In the genomic region with DNA sequence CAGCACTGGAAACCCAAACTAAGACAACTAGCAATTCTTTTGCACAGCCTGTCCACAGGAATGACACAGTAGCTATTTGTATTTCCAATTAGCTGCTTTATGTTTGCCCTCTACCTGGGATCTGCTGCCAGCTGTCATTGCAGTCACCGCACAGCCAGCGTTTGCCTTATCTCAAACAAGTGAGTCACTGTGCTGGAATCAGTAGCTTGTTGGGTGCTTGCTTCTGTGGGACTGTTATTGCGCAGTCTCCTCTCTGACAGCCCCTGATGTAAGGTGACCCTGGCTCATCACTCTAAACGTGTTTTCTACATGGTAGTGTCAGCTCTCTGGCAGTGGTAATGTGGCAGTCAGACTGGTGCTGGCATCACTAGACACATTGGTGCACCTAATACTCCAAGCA, we compare ENCODE assay signal across 15 mouse cellular contexts.
DNase-seq lines count a peak whose midpoint lies in the region; ATAC-seq lines count a peak whose summit lies in the region.
"Had no signal": no experiment of that assay in that cellular context is flagged by ENCODE, and none has a peak within 500 bp of the region (broad histone marks: within the 10 kb centered on the region; RNA-seq: fewer than 3 reads in every experiment).

No protein-coding gene starts in this region.

- no peaks in the 10 kb centered on the region for H3K27me3 ChIP-seq in forebrain, embryonic 13.5 days
- H3K27me3 ChIP-seq in forebrain, embryonic 12.5 days: no peaks in the 10 kb centered on the region
- no peaks in the 10 kb centered on the region for H3K27me3 ChIP-seq in heart, embryonic 12.5 days (replicated peaks)
- no peaks in the 10 kb centered on the region for H3K27me3 ChIP-seq in liver, embryonic 12.5 days (replicated peaks)
- no peaks in the 10 kb centered on the region for H3K27me3 ChIP-seq in midbrain, embryonic 16.5 days (ENCODE audit: control insufficient read depth, insufficient read depth, low read depth, low read length)
- H3K27me3 ChIP-seq: hindbrain, embryonic 13.5 days had no signal

- peaks cover 49% of the 10 kb centered on the region for H3K4me1 ChIP-seq in forebrain, embryonic 13.5 days
- H3K4me1 ChIP-seq in forebrain, embryonic 12.5 days: peaks cover 33% of the 10 kb centered on the region
- H3K4me1 ChIP-seq in heart, embryonic 12.5 days (replicated peaks): peaks cover 54% of the 10 kb centered on the region
- peaks cover 76% of the 10 kb centered on the region for H3K4me1 ChIP-seq in liver, embryonic 12.5 days
- peaks cover 4% of the 10 kb centered on the region for H3K4me1 ChIP-seq in midbrain, embryonic 16.5 days (ENCODE audit: control insufficient read depth, insufficient read depth, low read length)

- no peak for ATAC-seq in forebrain, embryonic 13.5 days
- no peak for ATAC-seq in forebrain, embryonic 12.5 days (ENCODE audit: low FRiP score)
- ATAC-seq in heart, embryonic 12.5 days (ENCODE audit: insufficient number of reproducible peaks, low FRiP score): peak; percentile 79
- ATAC-seq in liver, embryonic 12.5 days: peak; percentile 60
- no peak for ATAC-seq in midbrain, embryonic 16.5 days

- DNase-seq in frontal cortex, postnatal 36 days (ENCODE audit: low spot score in 2 of 2): no peak
- DNase-seq in gastrocnemius, postnatal 4 days (ENCODE audit: low spot score in 2 of 2): no peak
- DNase-seq in testis, postnatal 14 days (ENCODE audit: low spot score): no peak
- DNase-seq: B cell, adult 2 months; cerebellum, adult 2 months; embryo, embryonic 11 days; gastrocnemius, postnatal 10 days; kidney, adult 8-10 months had no signal

- H3K27ac ChIP-seq in forebrain, embryonic 13.5 days: 0 out of 2 replicates have a peak overlapping the region, but pooled peaks have one; percentile 8
- no peak overlapping the region for H3K27ac ChIP-seq in forebrain, embryonic 12.5 days
- peak overlapping the region; percentile 93 for H3K27ac ChIP-seq in heart, embryonic 12.5 days (ENCODE audit: poor library complexity, severe bottlenecking)
- H3K27ac ChIP-seq in liver, embryonic 12.5 days: peak overlapping the region; percentile 67
- no peak overlapping the region for H3K27ac ChIP-seq in midbrain, embryonic 16.5 days (ENCODE audit: low read length)
- H3K27ac ChIP-seq: hindbrain, embryonic 13.5 days; macrophage had no signal

- H3K4me2 ChIP-seq in forebrain, embryonic 13.5 days: no peak overlapping the region
- no peak overlapping the region for H3K4me2 ChIP-seq in forebrain, embryonic 12.5 days
- peak overlapping the region; percentile 33 for H3K4me2 ChIP-seq in heart, embryonic 12.5 days
- peak overlapping the region; percentile 23; the same call in 1 of the 2 replicates for H3K4me2 ChIP-seq in liver, embryonic 12.5 days
- H3K4me2 ChIP-seq in midbrain, embryonic 16.5 days (ENCODE audit: low read length): no peak overlapping the region
- H3K4me2 ChIP-seq: hindbrain, embryonic 13.5 days had no signal

- H3K9me3 ChIP-seq in forebrain, embryonic 13.5 days (replicated peaks): no peaks in the 10 kb centered on the region
- no peaks in the 10 kb centered on the region for H3K9me3 ChIP-seq in forebrain, embryonic 12.5 days
- no peaks in the 10 kb centered on the region for H3K9me3 ChIP-seq in heart, embryonic 12.5 days (replicated peaks)
- H3K9me3 ChIP-seq in liver, embryonic 12.5 days (replicated peaks): no peaks in the 10 kb centered on the region
- H3K9me3 ChIP-seq in midbrain, embryonic 16.5 days (replicated peaks; ENCODE audit: control insufficient read depth, low read length, poor library complexity, severe bottlenecking): no peaks in the 10 kb centered on the region
- H3K9me3 ChIP-seq: hindbrain, embryonic 13.5 days had no signal

- 78% methylated on average over 4 of the region's 4 CpGs for WGBS in forebrain, embryonic 13.5 days
- 80% methylated on average over 4 of the region's 4 CpGs for WGBS in forebrain, embryonic 12.5 days
- WGBS in heart, embryonic 12.5 days: 22% methylated on average over 4 of the region's 4 CpGs
- 27% methylated on average over 4 of the region's 4 CpGs for WGBS in liver, embryonic 12.5 days (ENCODE audit: insufficient replicate concordance)
- WGBS in midbrain, embryonic 16.5 days: 84% methylated on average over 4 of the region's 4 CpGs

- H3K36me3 ChIP-seq in forebrain, embryonic 13.5 days (ENCODE audit: poor library complexity, severe bottlenecking): peaks cover 3% of the 10 kb centered on the region; the same call in 1 of the 2 replicates
- H3K36me3 ChIP-seq in forebrain, embryonic 12.5 days (replicated peaks): peaks cover 22% of the 10 kb centered on the region
- peaks cover 6% of the 10 kb centered on the region for H3K36me3 ChIP-seq in heart, embryonic 12.5 days
- H3K36me3 ChIP-seq in liver, embryonic 12.5 days: peaks cover 17% of the 10 kb centered on the region; the same call in 1 of the 2 replicates
- no peaks in the 10 kb centered on the region; the same call in 1 of the 2 replicates for H3K36me3 ChIP-seq in midbrain, embryonic 16.5 days (ENCODE audit: control insufficient read depth, insufficient read depth, low read length)

- H3K9ac ChIP-seq in forebrain, embryonic 13.5 days: no peak overlapping the region
- H3K9ac ChIP-seq in forebrain, embryonic 12.5 days: no peak overlapping the region
- H3K9ac ChIP-seq in heart, embryonic 12.5 days: no peak overlapping the region
- H3K9ac ChIP-seq in liver, embryonic 12.5 days: no peak overlapping the region
- H3K9ac ChIP-seq in midbrain, embryonic 16.5 days (ENCODE audit: low read depth, low read length): no peak overlapping the region
- H3K9ac ChIP-seq: hindbrain, embryonic 13.5 days had no signal

- H3K4me3 ChIP-seq in forebrain, embryonic 13.5 days: no peak overlapping the region
- H3K4me3 ChIP-seq in forebrain, embryonic 12.5 days (replicated peaks): no peak overlapping the region
- H3K4me3 ChIP-seq in heart, embryonic 12.5 days: no peak overlapping the region
- no peak overlapping the region for H3K4me3 ChIP-seq in liver, embryonic 12.5 days
- H3K4me3 ChIP-seq in midbrain, embryonic 16.5 days (ENCODE audit: low read depth, low read length): no peak overlapping the region
- H3K4me3 ChIP-seq: hindbrain, embryonic 13.5 days had no signal

Comparison
In these comparisons a context has a peak if more than half of its experiments do, and no peak if none do; other contexts are left out.
1. H3K27ac ChIP-seq: peak in forebrain, embryonic 13.5 days (single experiment), heart, embryonic 12.5 days (single experiment) and liver, embryonic 12.5 days (single experiment); none in forebrain, embryonic 12.5 days (single experiment) and midbrain, embryonic 16.5 days (single experiment).
2. ATAC-seq: peak in heart, embryonic 12.5 days (single experiment) and liver, embryonic 12.5 days (single experiment); none in forebrain, embryonic 13.5 days (single experiment), forebrain, embryonic 12.5 days (single experiment) and midbrain, embryonic 16.5 days (single experiment).
3. H3K4me2 ChIP-seq: peak in heart, embryonic 12.5 days (single experiment) and liver, embryonic 12.5 days (single experiment); none in forebrain, embryonic 13.5 days (single experiment), forebrain, embryonic 12.5 days (single experiment) and midbrain, embryonic 16.5 days (single experiment).